Mouse (Mus musculus) kidney, postnatal 0 days (tissue): ENCODE results near the gene Sbf2. TPM values are rescaled to one million over a fixed set of nuclear protein-coding genes. Genes with fewer than 3 reads are reported as not detected.
"Not testable (repeated sequence)": the region's sequence is repeated elsewhere in the genome, so short reads cannot be mapped to it uniquely, and the experiment has no call there.

ENCODE experiments used
- ATAC-seq: fragments of 200-750 bp; cut with Nextera tagmentation; replicated peaks from 2 replicates; pipeline ENCODE4 v1.8.0; 2017; ENCODE audit warnings: low read depth, moderate number of reproducible peaks, moderate TSS enrichment, moderate library complexity; ENCODE audit not compliant: low FRiP score
- DNase-seq: peaks from one replicate; pipeline ENCODE4 v3.0.0-alpha.2; 2016; ENCODE audit warnings: low spot score
- H3K27ac ChIP-seq: fragments of 300-500 bp; sonication (generic); 2 replicates; pipeline ENCODE4 v1.5.1; 2014; ENCODE audit warnings: mild to moderate bottlenecking
- H3K27me3 ChIP-seq: fragments of 300-500 bp; sonication (generic); 2 replicates; pipeline ENCODE4 v1.6.1; 2014; ENCODE audit warnings: low read length, mixed read lengths; ENCODE audit not compliant: insufficient read depth
- H3K36me3 ChIP-seq: fragments of 300-500 bp; sonication (generic); 2 replicates; pipeline ENCODE4 v1.6.1; 2014; ENCODE audit warnings: low read length, mixed read lengths; ENCODE audit not compliant: insufficient read depth
- H3K4me1 ChIP-seq: fragments of 300-500 bp; sonication (generic); replicated peaks from 2 replicates; pipeline ENCODE4 v1.6.1; 2014; ENCODE audit warnings: antibody characterized with exemption, low read length, mixed read lengths; ENCODE audit not compliant: insufficient read depth
- H3K4me2 ChIP-seq: fragments of 300-500 bp; sonication (generic); 2 replicates; pipeline ENCODE4 v1.6.1; 2014; ENCODE audit warnings: mild to moderate bottlenecking, low read length, moderate library complexity, mixed read lengths
- H3K4me3 ChIP-seq: fragments of 300-500 bp; sonication (generic); replicated peaks from 2 replicates; pipeline ENCODE4 v1.5.1; 2014; ENCODE audit warnings: low read depth, low read length
- H3K9ac ChIP-seq: fragments of 300-500 bp; sonication (generic); 2 replicates; pipeline ENCODE4 v1.6.1; 2014; ENCODE audit warnings: low read depth, low read length
- H3K9me3 ChIP-seq: fragments of 300-500 bp; sonication (generic); replicated peaks from 2 replicates; pipeline ENCODE4 v1.6.1; 2016; ENCODE audit warnings: low read length, inconsistent platforms, mixed read lengths
- CTCF ChIP-seq: IDR thresholded peaks from 2 replicates; pipeline ENCODE4 v1.5.1; 2016; ENCODE audit warnings: antibody characterized with exemption, low read depth, mild to moderate bottlenecking, moderate library complexity
- WGBS: fragments of 180-500 bp; shearing (Covaris S2); extraction: QIAGEN DNeasy Blood & Tissue Kit; methylation state at CpG from one replicate; pipeline ENCODE4 v1.1.7; 2014; 5-methylcytosine and 5-hydroxymethylcytosine counted together
- polyA plus RNA-seq: library from polyadenylated mRNA; unstranded; fragments of >200 nt; fragmentation: Nextera tagmentation; extraction: Ambion mirVana; gene quantifications from 2 replicates; pipeline ENCODE4 v1.2.1, GENCODE M21; 2015

Sbf2 gene
- polyA plus RNA-seq, 1 experiment from 2014 or later: 27.5 TPM

- H3K27ac ChIP-seq: no peak overlapping the region
- ATAC-seq: peak; percentile 49; the same call in 1 of the 2 replicates
- peak; percentile 80 for DNase-seq
- H3K36me3 ChIP-seq: no peaks in the 10 kb centered on the region
- H3K4me1 ChIP-seq: peaks cover 13% of the 10 kb centered on the region
- peak; percentile 88 for TF ChIP-seq CTCF
- H3K27me3 ChIP-seq: no peaks in the 10 kb centered on the region
- 67% methylated on average over 5 of the region's 5 CpGs for WGBS
- H3K9ac ChIP-seq: no peak overlapping the region
- no peak overlapping the region for H3K4me3 ChIP-seq
- H3K9me3 ChIP-seq: no peaks in the 10 kb centered on the region
- no peak overlapping the region for H3K4me2 ChIP-seq
Observed at GRCm38 (mm10) chr7:110645311-110645710, 30.6 kb upstream of the Sbf2 start.

GRCm38 (mm10) chr7:110639958-110640357 is 25.2 kb upstream of the Sbf2 start:
- not testable (repeated sequence) for H3K9me3 ChIP-seq, H3K27me3 ChIP-seq, H3K4me3 ChIP-seq, H3K9ac ChIP-seq, H3K4me1 ChIP-seq, H3K27ac ChIP-seq, H3K4me2 ChIP-seq, ATAC-seq, DNase-seq, H3K36me3 ChIP-seq
- 97% methylated on average over 3 of the region's 3 CpGs for WGBS

GRCm38 (mm10) chr7:110639291-110639915 is 24.7 kb upstream of the Sbf2 start:
- H3K36me3 ChIP-seq: no peaks in the 10 kb centered on the region
- TF ChIP-seq CTCF: no peak
- no peak overlapping the region for H3K9ac ChIP-seq
- H3K4me3 ChIP-seq: no peak overlapping the region
- no peak overlapping the region for H3K4me2 ChIP-seq
- no peak for DNase-seq
- no peak for ATAC-seq
- H3K27ac ChIP-seq: peak overlapping the region; percentile 72; the same call in 1 of the 2 replicates
- H3K27me3 ChIP-seq: no peaks in the 10 kb centered on the region
- H3K4me1 ChIP-seq: peaks cover 6% of the 10 kb centered on the region
- no peaks in the 10 kb centered on the region for H3K9me3 ChIP-seq
- 78% methylated on average over 11 of the region's 11 CpGs for WGBS

- Histone ChIP-seq H3K4me3 (no peak overlapping the region), H3K36me3 (no peaks in the 10 kb centered on the region), H3K27me3 (no peaks in the 10 kb centered on the region), H3K27ac (peak overlapping the region; percentile 72), H3K4me1 (peaks cover 6% of the 10 kb centered on the region), H3K4me2 (no peak overlapping the region), H3K9me3 (no peaks in the 10 kb centered on the region), H3K9ac (no peak overlapping the region)
- WGBS: 54% methylated on average over 17 of the region's 17 CpGs
- TF ChIP-seq CTCF: no peak
- peak; percentile 55; the same call in 1 of the 2 replicates for ATAC-seq
- no peak for DNase-seq
Observed at GRCm38 (mm10) chr7:110638305-110639110, 23.8 kb upstream of the Sbf2 start.

GRCm38 (mm10) chr7:110636559-110636958 is 21.8 kb upstream of the Sbf2 start:
- Histone ChIP-seq H3K27ac (no peak overlapping the region), H3K9ac (no peak overlapping the region), H3K9me3 (no peaks in the 10 kb centered on the region), H3K4me1 (peaks cover 10% of the 10 kb centered on the region), H3K4me3 (no peak overlapping the region), H3K27me3 (no peaks in the 10 kb centered on the region), H3K36me3 (no peaks in the 10 kb centered on the region), H3K4me2 (no peak overlapping the region)
- no peak for TF ChIP-seq CTCF
- whole genome bisulfite sequencing: 41% methylated on average over 1 of the region's 1 CpGs
- ATAC-seq (0 out of 2 replicates have a peak, but pooled peaks have one; percentile 38), DNase-seq (no peak)

- H3K27ac ChIP-seq: no peak overlapping the region
- no peaks in the 10 kb centered on the region for H3K27me3 ChIP-seq
- H3K9ac ChIP-seq: no peak overlapping the region
- H3K4me1 ChIP-seq: peaks cover 10% of the 10 kb centered on the region
- H3K4me2 ChIP-seq: no peak overlapping the region
- H3K9me3 ChIP-seq: no peaks in the 10 kb centered on the region
- 65% methylated on average over 3 of the region's 3 CpGs for WGBS
- no peaks in the 10 kb centered on the region for H3K36me3 ChIP-seq
- ATAC-seq (no peak), DNase-seq (no peak)
- H3K4me3 ChIP-seq: no peak overlapping the region
- no peak for TF ChIP-seq CTCF
Observed at GRCm38 (mm10) chr7:110635929-110636328, 21.2 kb upstream of the Sbf2 start.
